Mouse (Mus musculus): ENCODE measurements around the gene Abcc6. TPM values are rescaled to one million over a fixed set of nuclear protein-coding genes. Genes with fewer than 3 reads are reported as not detected.
A peak's percentile ranks its signal among the peaks of the same experiment; 100 is the strongest.
"Not testable (repeated sequence)": the region's sequence is repeated elsewhere in the genome, so short reads cannot be mapped to it uniquely, and the experiment has no call there.

The Abcc6 gene
- polyA plus RNA-seq, 1 experiment from 2014 or later: 0.86 TPM

DNA sequence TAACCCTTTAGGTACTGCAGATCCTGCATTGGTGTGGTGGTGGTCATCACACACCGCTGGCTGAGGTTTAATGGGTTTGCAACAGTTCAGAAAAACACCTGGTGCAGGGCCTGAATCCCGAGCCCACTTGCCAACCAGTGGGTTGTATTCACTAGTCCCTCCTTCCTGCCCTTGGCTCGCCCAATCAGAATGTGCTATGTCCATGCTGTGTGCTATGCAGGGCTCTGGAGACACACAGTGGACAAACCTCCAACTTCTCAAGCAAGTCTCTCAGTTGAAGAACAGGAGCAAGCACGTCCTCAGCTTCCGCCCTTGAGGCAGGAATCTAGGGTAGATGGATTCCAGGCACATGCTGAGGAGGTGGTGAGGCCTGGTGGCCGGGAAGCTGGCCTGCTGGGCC, 55.6 kb downstream of the Abcc6 start:
- H3K4me2 ChIP-seq (ENCODE audit: low read length): no peak overlapping the region
- H3K9ac ChIP-seq (replicated peaks; ENCODE audit: low read depth, low read length): no peak overlapping the region
- no peaks in the 10 kb centered on the region for H3K27me3 ChIP-seq (replicated peaks; ENCODE audit: control insufficient read depth, insufficient read depth, low read length)
- H3K9me3 ChIP-seq (ENCODE audit: control insufficient read depth, low read length): no peaks in the 10 kb centered on the region
- H3K4me1 ChIP-seq (replicated peaks; ENCODE audit: control insufficient read depth, insufficient read depth, low read length): no peaks in the 10 kb centered on the region
- no peak for ATAC-seq
- no peak overlapping the region for H3K4me3 ChIP-seq (replicated peaks; ENCODE audit: low read length)
- H3K27ac ChIP-seq (ENCODE audit: low read length): no peak overlapping the region
- H3K36me3 ChIP-seq (ENCODE audit: control insufficient read depth, insufficient read depth): no peaks in the 10 kb centered on the region
- WGBS: 75% methylated on average over 6 of the region's 6 CpGs

- no peak overlapping the region for H3K4me2 ChIP-seq (ENCODE audit: low read length)
- H3K36me3 ChIP-seq (ENCODE audit: control insufficient read depth, insufficient read depth): no peaks in the 10 kb centered on the region
- no peaks in the 10 kb centered on the region for H3K9me3 ChIP-seq (ENCODE audit: control insufficient read depth, low read length)
- 71% methylated on average over 6 of the region's 6 CpGs for WGBS
- H3K4me1 ChIP-seq (replicated peaks; ENCODE audit: control insufficient read depth, insufficient read depth, low read length): no peaks in the 10 kb centered on the region
- H3K9ac ChIP-seq (replicated peaks; ENCODE audit: low read depth, low read length): no peak overlapping the region
- no peak overlapping the region for H3K27ac ChIP-seq (ENCODE audit: low read length)
- no peak for ATAC-seq
- H3K27me3 ChIP-seq (replicated peaks; ENCODE audit: control insufficient read depth, insufficient read depth, low read length): no peaks in the 10 kb centered on the region
- H3K4me3 ChIP-seq (replicated peaks; ENCODE audit: low read length): no peak overlapping the region
These were observed 56.0 kb downstream of the Abcc6 start for GRCm38 (mm10) chr7:45974103-45974502.

GRCm38 (mm10) chr7:45973271-45973687, 56.8 kb downstream of the Abcc6 start:
- Histone ChIP-seq H3K4me3 (replicated peaks; ENCODE audit: low read length) (no peak overlapping the region), H3K4me1 (replicated peaks; ENCODE audit: control insufficient read depth, insufficient read depth, low read length) (no peaks in the 10 kb centered on the region), H3K27me3 (replicated peaks; ENCODE audit: control insufficient read depth, insufficient read depth, low read length) (no peaks in the 10 kb centered on the region), H3K9ac (replicated peaks; ENCODE audit: low read depth, low read length) (no peak overlapping the region), H3K4me2 (ENCODE audit: low read length) (no peak overlapping the region), H3K9me3 (ENCODE audit: control insufficient read depth, low read length) (no peaks in the 10 kb centered on the region), H3K36me3 (ENCODE audit: control insufficient read depth, insufficient read depth) (no peaks in the 10 kb centered on the region), H3K27ac (ENCODE audit: low read length) (no peak overlapping the region)
- 75% methylated on average over 6 of the region's 6 CpGs for WGBS
- peak; percentile 88 for ATAC-seq

- ATAC-seq: no peak
- no peak overlapping the region for H3K4me3 ChIP-seq (replicated peaks; ENCODE audit: low read length)
These were observed 58.0 kb downstream of the Abcc6 start for GRCm38 (mm10) chr7:45971831-45972723.

DNA sequence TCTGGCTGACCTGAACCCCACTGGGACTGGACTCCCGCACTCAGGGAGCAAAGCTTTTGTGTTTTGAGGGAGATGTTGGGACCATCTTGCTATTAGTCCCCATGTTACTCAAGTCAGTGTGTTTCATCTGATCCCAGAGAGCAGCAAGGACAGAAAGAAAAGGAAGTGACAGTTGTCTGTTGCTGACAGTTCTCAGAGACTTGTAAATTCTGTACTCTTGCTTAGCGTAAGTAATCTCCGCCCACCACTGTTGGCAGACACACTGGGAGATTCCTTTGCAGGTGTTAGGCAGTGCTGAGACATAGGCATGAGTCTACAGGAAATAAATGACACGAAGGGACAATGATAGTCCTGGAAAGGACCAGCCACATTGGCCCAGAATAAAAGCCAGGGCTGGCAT, 73.5 kb downstream of the Abcc6 start:
- 71% methylated on average over 4 of the region's 4 CpGs for WGBS
- H3K4me2 ChIP-seq (ENCODE audit: low read length): no peak overlapping the region
- no peak for ATAC-seq
- H3K4me3 ChIP-seq (replicated peaks; ENCODE audit: low read length): no peak overlapping the region
- H3K27ac ChIP-seq (ENCODE audit: low read length): no peak overlapping the region
- no peaks in the 10 kb centered on the region for H3K9me3 ChIP-seq (ENCODE audit: control insufficient read depth, low read length)
- no peaks in the 10 kb centered on the region for H3K4me1 ChIP-seq (replicated peaks; ENCODE audit: control insufficient read depth, insufficient read depth, low read length)
- H3K9ac ChIP-seq (replicated peaks; ENCODE audit: low read depth, low read length): no peak overlapping the region
- no peaks in the 10 kb centered on the region for H3K27me3 ChIP-seq (replicated peaks; ENCODE audit: control insufficient read depth, insufficient read depth, low read length)
- H3K36me3 ChIP-seq (ENCODE audit: control insufficient read depth, insufficient read depth): no peaks in the 10 kb centered on the region

More at GRCm38 (mm10) chr7:45971831-45972723, 58.0 kb downstream of the Abcc6 start:
- no peak overlapping the region for H3K9ac ChIP-seq (replicated peaks; ENCODE audit: low read depth, low read length)
- no peak overlapping the region for H3K27ac ChIP-seq (ENCODE audit: low read length)
- no peaks in the 10 kb centered on the region for H3K36me3 ChIP-seq (ENCODE audit: control insufficient read depth, insufficient read depth)
- H3K4me2 ChIP-seq (ENCODE audit: low read length): no peak overlapping the region
- no peaks in the 10 kb centered on the region for H3K9me3 ChIP-seq (ENCODE audit: control insufficient read depth, low read length)
- no peaks in the 10 kb centered on the region for H3K4me1 ChIP-seq (replicated peaks; ENCODE audit: control insufficient read depth, insufficient read depth, low read length)
- 80% methylated on average over 11 of the region's 11 CpGs for WGBS
- no peaks in the 10 kb centered on the region for H3K27me3 ChIP-seq (replicated peaks; ENCODE audit: control insufficient read depth, insufficient read depth, low read length)

- ATAC-seq: no peak
These were observed 81.0 kb downstream of the Abcc6 start for GRCm38 (mm10) chr7:45949061-45949460.

DNA sequence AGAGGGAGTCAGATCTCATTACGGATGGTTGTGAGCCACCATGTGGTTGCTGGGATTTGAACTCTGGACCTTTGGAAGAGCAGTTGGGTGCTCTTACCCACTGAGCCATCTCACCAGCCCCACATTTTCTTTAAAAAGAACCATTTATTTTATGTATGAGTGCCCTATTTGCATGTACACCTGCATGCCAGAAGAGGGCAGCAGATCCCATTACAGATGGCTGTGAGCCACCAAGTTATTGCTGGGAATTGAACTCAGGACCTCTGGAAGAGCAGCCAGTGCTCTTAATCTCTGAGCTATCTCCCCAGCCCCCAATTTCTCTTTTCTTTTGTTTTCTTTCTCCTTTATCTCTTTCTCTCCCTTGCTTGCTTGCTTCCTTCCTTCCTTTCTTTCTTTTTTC, 86.8 kb downstream of the Abcc6 start:
- H3K27me3 ChIP-seq (replicated peaks; ENCODE audit: control insufficient read depth, insufficient read depth, low read length); H3K9me3 ChIP-seq (ENCODE audit: control insufficient read depth, low read length); H3K27ac ChIP-seq (ENCODE audit: low read length); H3K4me2 ChIP-seq (ENCODE audit: low read length); H3K4me1 ChIP-seq (replicated peaks; ENCODE audit: control insufficient read depth, insufficient read depth, low read length); H3K36me3 ChIP-seq (ENCODE audit: control insufficient read depth, insufficient read depth); H3K4me3 ChIP-seq (replicated peaks; ENCODE audit: low read length); H3K9ac ChIP-seq (replicated peaks; ENCODE audit: low read depth, low read length); ATAC-seq: not testable (repeated sequence)
- 83% methylated on average over 1 of the region's 1 CpGs for WGBS

More at GRCm38 (mm10) chr7:45949061-45949460, 81.0 kb downstream of the Abcc6 start:
- Histone ChIP-seq H3K36me3 (ENCODE audit: control insufficient read depth, insufficient read depth) (no peaks in the 10 kb centered on the region), H3K9me3 (ENCODE audit: control insufficient read depth, low read length) (no peaks in the 10 kb centered on the region), H3K4me3 (replicated peaks; ENCODE audit: low read length) (no peak overlapping the region), H3K4me1 (replicated peaks; ENCODE audit: control insufficient read depth, insufficient read depth, low read length) (no peaks in the 10 kb centered on the region), H3K27me3 (replicated peaks; ENCODE audit: control insufficient read depth, insufficient read depth, low read length) (no peaks in the 10 kb centered on the region), H3K4me2 (ENCODE audit: low read length) (no peak overlapping the region), H3K9ac (replicated peaks; ENCODE audit: low read depth, low read length) (no peak overlapping the region), H3K27ac (ENCODE audit: low read length) (no peak overlapping the region)
- WGBS: 82% methylated on average over 4 of the region's 4 CpGs

- Histone ChIP-seq H3K4me1 (replicated peaks; ENCODE audit: control insufficient read depth, insufficient read depth, low read length) (no peaks in the 10 kb centered on the region), H3K4me2 (ENCODE audit: low read length) (no peak overlapping the region), H3K27ac (ENCODE audit: low read length) (no peak overlapping the region), H3K27me3 (replicated peaks; ENCODE audit: control insufficient read depth, insufficient read depth, low read length) (no peaks in the 10 kb centered on the region), H3K4me3 (replicated peaks; ENCODE audit: low read length) (no peak overlapping the region), H3K9me3 (ENCODE audit: control insufficient read depth, low read length) (no peaks in the 10 kb centered on the region), H3K36me3 (ENCODE audit: control insufficient read depth, insufficient read depth) (no peaks in the 10 kb centered on the region), H3K9ac (replicated peaks; ENCODE audit: low read depth, low read length) (no peak overlapping the region)
- no peak for ATAC-seq
- 92% methylated on average over 8 of the region's 9 CpGs for WGBS
These were observed 88.1 kb downstream of the Abcc6 start for GRCm38 (mm10) chr7:45941986-45942385.

DNA sequence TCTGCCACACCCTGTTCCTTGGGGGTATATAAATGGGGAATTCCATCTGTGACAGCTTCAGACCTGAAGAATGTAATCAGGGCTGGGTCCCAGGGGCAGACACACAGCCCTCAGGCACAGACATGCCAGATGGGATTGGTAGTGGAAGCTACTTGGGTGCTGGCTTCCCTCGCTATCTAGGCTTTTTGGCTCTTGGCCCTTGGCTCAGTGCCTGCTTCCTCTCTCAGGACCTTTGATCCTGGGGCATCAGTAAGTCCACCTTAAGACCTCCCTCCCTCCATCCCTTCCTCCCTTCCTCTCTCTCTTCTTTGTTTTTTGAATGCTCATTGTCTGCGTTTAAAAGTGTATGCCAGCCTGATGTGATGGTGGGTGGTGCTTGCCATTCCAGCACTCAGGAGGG, 90.3 kb downstream of the Abcc6 start:
- 54% methylated on average over 2 of the region's 2 CpGs for WGBS
- ATAC-seq: no peak
- no peak overlapping the region for H3K9ac ChIP-seq (replicated peaks; ENCODE audit: low read depth, low read length)

More for the DNA sequence above, 90.3 kb downstream of the Abcc6 start:
- no peak overlapping the region for H3K4me3 ChIP-seq (replicated peaks; ENCODE audit: low read length)
- no peaks in the 10 kb centered on the region for H3K4me1 ChIP-seq (replicated peaks; ENCODE audit: control insufficient read depth, insufficient read depth, low read length)
- H3K27ac ChIP-seq (ENCODE audit: low read length): no peak overlapping the region
- no peaks in the 10 kb centered on the region for H3K9me3 ChIP-seq (ENCODE audit: control insufficient read depth, low read length)
- H3K4me2 ChIP-seq (ENCODE audit: low read length): no peak overlapping the region
- H3K36me3 ChIP-seq (ENCODE audit: control insufficient read depth, insufficient read depth): no peaks in the 10 kb centered on the region
- no peaks in the 10 kb centered on the region for H3K27me3 ChIP-seq (replicated peaks; ENCODE audit: control insufficient read depth, insufficient read depth, low read length)
